13 mouse cellular contexts compared by ENCODE assay signal in genomic region chr4:58419225-58419624, GRCm38 (mm10).
A peak's percentile ranks its signal among the peaks of the same experiment; 100 is the strongest.
DNase-seq lines count a peak whose midpoint lies in the region; ATAC-seq and TF ChIP-seq lines count a peak whose summit lies in the region.
"Had no signal": no experiment of that assay in that cellular context is flagged by ENCODE, and none has a peak within 500 bp of the region (broad histone marks: within the 10 kb centered on the region; RNA-seq: fewer than 3 reads in every experiment).

No protein-coding gene starts in this region.

- no peaks in the 10 kb centered on the region for H3K4me1 ChIP-seq in kidney, embryonic 14.5 days (ENCODE audit: control insufficient read depth, insufficient read depth, low read length)
- H3K4me1 ChIP-seq in midbrain, postnatal 0 days (ENCODE audit: insufficient read depth, low read length): no peaks in the 10 kb centered on the region
- no peaks in the 10 kb centered on the region for H3K4me1 ChIP-seq in midbrain, embryonic 15.5 days
- H3K4me1 ChIP-seq: midbrain, embryonic 10.5 days; neural tube, embryonic 12.5 days had no signal

- no peaks in the 10 kb centered on the region for H3K9me3 ChIP-seq in kidney, embryonic 14.5 days (ENCODE audit: control insufficient read depth, low read length)
- no peaks in the 10 kb centered on the region for H3K9me3 ChIP-seq in midbrain, postnatal 0 days (ENCODE audit: low read length)
- no peaks in the 10 kb centered on the region for H3K9me3 ChIP-seq in midbrain, embryonic 15.5 days
- H3K9me3 ChIP-seq: midbrain, embryonic 10.5 days; neural tube, embryonic 12.5 days had no signal

- no peak for ATAC-seq in kidney, embryonic 14.5 days (ENCODE audit: low FRiP score, low TSS enrichment)
- no peak for ATAC-seq in midbrain, postnatal 0 days (ENCODE audit: low FRiP score)
- no peak for ATAC-seq in midbrain, embryonic 15.5 days (replicated peaks)

- H3K36me3 ChIP-seq in kidney, embryonic 14.5 days (ENCODE audit: control insufficient read depth, insufficient read depth, low read length): no peaks in the 10 kb centered on the region
- H3K36me3 ChIP-seq in midbrain, postnatal 0 days (ENCODE audit: insufficient read depth, low read length): no peaks in the 10 kb centered on the region
- H3K36me3 ChIP-seq in midbrain, embryonic 15.5 days (replicated peaks): no peaks in the 10 kb centered on the region
- H3K36me3 ChIP-seq: limb, embryonic 15.5 days; midbrain, embryonic 10.5 days; neural tube, embryonic 12.5 days had no signal

- DNase-seq in embryo, embryonic 10.5 days (ENCODE audit: low spot score): peak; percentile 31
- no peak for DNase-seq in embryo, embryonic 11 days
- peak; percentile 15 for DNase-seq in kidney, postnatal 10 days
- DNase-seq in midbrain, postnatal 0 days (ENCODE audit: low spot score): no peak
- DNase-seq in right cerebral cortex, postnatal 25 days: no peak
- no peak for DNase-seq in gastrocnemius, postnatal 25 days
- DNase-seq: B cell, adult 2 months; cerebellum, adult 2 months had no signal

- no peak overlapping the region for H3K27ac ChIP-seq in kidney, embryonic 14.5 days (ENCODE audit: low read depth, low read length)
- H3K27ac ChIP-seq in midbrain, postnatal 0 days (ENCODE audit: low read depth, low read length): no peak overlapping the region
- H3K27ac ChIP-seq in midbrain, embryonic 15.5 days: no peak overlapping the region
- H3K27ac ChIP-seq: limb, embryonic 15.5 days; midbrain, embryonic 10.5 days; neural tube, embryonic 12.5 days had no signal

- no peak overlapping the region for H3K4me3 ChIP-seq in kidney, embryonic 14.5 days (ENCODE audit: low read length)
- no peak overlapping the region for H3K4me3 ChIP-seq in midbrain, postnatal 0 days (ENCODE audit: low read depth, low read length)
- no peak overlapping the region for H3K4me3 ChIP-seq in midbrain, embryonic 15.5 days
- H3K4me3 ChIP-seq: limb, embryonic 15.5 days; midbrain, embryonic 10.5 days; neural tube, embryonic 12.5 days had no signal

- no peak overlapping the region for H3K9ac ChIP-seq in kidney, embryonic 14.5 days (ENCODE audit: low read depth, low read length)
- no peak overlapping the region for H3K9ac ChIP-seq in midbrain, postnatal 0 days (replicated peaks; ENCODE audit: low read length, poor library complexity, severe bottlenecking)
- no peak overlapping the region for H3K9ac ChIP-seq in midbrain, embryonic 15.5 days
- H3K9ac ChIP-seq: limb, embryonic 15.5 days; neural tube, embryonic 12.5 days had no signal

- WGBS in kidney, embryonic 14.5 days: 39% methylated on average over 5 of the region's 5 CpGs
- WGBS in midbrain, postnatal 0 days: 59% methylated on average over 5 of the region's 5 CpGs
- WGBS in midbrain, embryonic 15.5 days: 54% methylated on average over 5 of the region's 5 CpGs

- peak; percentile 29 for TF ChIP-seq CTCF in midbrain, postnatal 0 days (IDR thresholded peaks at IDR 0.05)

- no peaks in the 10 kb centered on the region; the same call in 1 of the 2 replicates for H3K27me3 ChIP-seq in kidney, embryonic 14.5 days (ENCODE audit: control insufficient read depth, insufficient read depth, low read length)
- H3K27me3 ChIP-seq in midbrain, postnatal 0 days (ENCODE audit: insufficient read depth, low read length): no peaks in the 10 kb centered on the region
- no peaks in the 10 kb centered on the region for H3K27me3 ChIP-seq in midbrain, embryonic 15.5 days (replicated peaks)
- H3K27me3 ChIP-seq: limb, embryonic 15.5 days; neural tube, embryonic 12.5 days had no signal

- H3K4me2 ChIP-seq in kidney, embryonic 14.5 days (replicated peaks; ENCODE audit: low read depth, low read length): no peak overlapping the region
- H3K4me2 ChIP-seq in midbrain, postnatal 0 days (ENCODE audit: low read depth, low read length, poor library complexity, severe bottlenecking): no peak overlapping the region
- H3K4me2 ChIP-seq in midbrain, embryonic 15.5 days: no peak overlapping the region
- H3K4me2 ChIP-seq: limb, embryonic 15.5 days; neural tube, embryonic 12.5 days had no signal

Comparison
In these comparisons a context has a peak if more than half of its experiments do, and no peak if none do; other contexts are left out.
1. DNase-seq: peak in embryo, embryonic 10.5 days (single experiment) and kidney, postnatal 10 days (single experiment); none in embryo, embryonic 11 days (single experiment), midbrain, postnatal 0 days (single experiment), right cerebral cortex, postnatal 25 days (single experiment) and gastrocnemius, postnatal 25 days (single experiment).